Mouse (Mus musculus) liver, embryonic 13.5 days (tissue): ENCODE measurements around the gene Ucp3. TPM values are rescaled to one million over a fixed set of nuclear protein-coding genes. Genes with fewer than 3 reads are reported as not detected.
"Not testable (repeated sequence)": the region's sequence is repeated elsewhere in the genome, so short reads cannot be mapped to it uniquely, and the experiment has no call there.

Source experiments
- ATAC-seq: fragments of 200-750 bp; cut with Nextera tagmentation; 2 replicates; pipeline ENCODE4 v1.8.0; 2017; ENCODE audit warnings: low read depth, mild to moderate bottlenecking, moderate number of reproducible peaks, moderate library complexity
- DNase-seq: peaks from one replicate; pipeline ENCODE4 v3.0.0; 2022
- H3K27ac ChIP-seq: fragments of 300-500 bp; sonication (generic); 2 replicates; pipeline ENCODE4 v1.5.1; 2015; ENCODE audit warnings: moderate library complexity, mild to moderate bottlenecking, inconsistent platforms
- H3K27me3 ChIP-seq: fragments of 300-500 bp; sonication (generic); 2 replicates; pipeline ENCODE4 v1.6.1; 2015; ENCODE audit warnings: mild to moderate bottlenecking, inconsistent platforms
- H3K36me3 ChIP-seq: fragments of 300-500 bp; sonication (generic); 2 replicates; pipeline ENCODE4 v1.6.1; 2015; ENCODE audit warnings: mild to moderate bottlenecking, inconsistent platforms
- H3K4me1 ChIP-seq: fragments of 300-500 bp; sonication (generic); replicated peaks from 2 replicates; pipeline ENCODE4 v1.6.1; 2015; ENCODE audit warnings: inconsistent platforms
- H3K4me2 ChIP-seq: fragments of 300-500 bp; sonication (generic); 2 replicates; pipeline ENCODE4 v1.6.1; 2015; ENCODE audit warnings: inconsistent platforms, mild to moderate bottlenecking, moderate library complexity
- H3K4me3 ChIP-seq: fragments of 300-500 bp; sonication (generic); replicated peaks from 2 replicates; pipeline ENCODE4 v1.5.1; 2015; ENCODE audit warnings: mild to moderate bottlenecking, inconsistent platforms
- H3K9ac ChIP-seq: fragments of 300-500 bp; sonication (generic); 2 replicates; pipeline ENCODE4 v1.6.1; 2015; ENCODE audit warnings: mild to moderate bottlenecking, inconsistent platforms
- H3K9me3 ChIP-seq: fragments of 300-500 bp; sonication (generic); replicated peaks from 2 replicates; pipeline ENCODE4 v1.6.1; 2016; ENCODE audit warnings: inconsistent platforms
- WGBS: fragments of 180-500 bp; shearing (Covaris S2); methylation state at CpG from one replicate; pipeline ENCODE4 v1.1.7; 2015; ENCODE audit not compliant: insufficient replicate concordance; 5-methylcytosine and 5-hydroxymethylcytosine counted together
- polyA plus RNA-seq: library from polyadenylated mRNA; unstranded; fragments of >200 nt; fragmentation: Nextera tagmentation; extraction: Ambion mirVana; gene quantifications from 2 replicates; pipeline ENCODE4 v1.2.1, GENCODE M21; 2015

Gene Ucp3
- polyA plus RNA-seq, 1 experiment from 2014 or later: not detected

- no peak for DNase-seq
- no peak overlapping the region for H3K4me2 ChIP-seq
- no peak overlapping the region for H3K4me3 ChIP-seq
- peaks cover 30% of the 10 kb centered on the region for H3K4me1 ChIP-seq
- no peak overlapping the region for H3K9ac ChIP-seq
- 69% methylated on average over 9 of the region's 9 CpGs for WGBS
- no peaks in the 10 kb centered on the region for H3K9me3 ChIP-seq
- peak overlapping the region; percentile 7; the same call in 1 of the 2 replicates for H3K27ac ChIP-seq
- H3K27me3 ChIP-seq: 0 out of 2 replicates have a peak, but pooled peaks cover 2% of the 10 kb centered on the region
- no peak for ATAC-seq
- peaks cover 6% of the 10 kb centered on the region; the same call in 1 of the 2 replicates for H3K36me3 ChIP-seq
Measured at GRCm38 (mm10) chr7:100473846-100474454, 1.2 kb downstream of the Ucp3 start.

GRCm38 (mm10) chr7:100474680-100475079, 1.9 kb downstream of the Ucp3 start:
- Histone ChIP-seq H3K4me1 (peaks cover 26% of the 10 kb centered on the region), H3K4me3 (no peak overlapping the region), H3K27me3 (0 out of 2 replicates have a peak, but pooled peaks cover 2% of the 10 kb centered on the region), H3K9me3 (no peaks in the 10 kb centered on the region), H3K4me2 (no peak overlapping the region), H3K27ac (no peak overlapping the region; the same call in 1 of the 2 replicates), H3K9ac (no peak overlapping the region), H3K36me3 (no peaks in the 10 kb centered on the region)
- ATAC-seq (no peak), DNase-seq (no peak)
- 63% methylated on average over 1 of the region's 1 CpGs for WGBS

GRCm38 (mm10) chr7:100479100-100479822, 6.5 kb downstream of the Ucp3 start:
- H3K9me3 ChIP-seq: no peaks in the 10 kb centered on the region
- WGBS: 77% methylated on average over 20 of the region's 20 CpGs
- ATAC-seq (no peak), DNase-seq (no peak)
- no peak overlapping the region for H3K27ac ChIP-seq
- 0 out of 2 replicates have a peak, but pooled peaks cover 2% of the 10 kb centered on the region for H3K27me3 ChIP-seq
- peaks cover 25% of the 10 kb centered on the region for H3K4me1 ChIP-seq
- H3K9ac ChIP-seq: no peak overlapping the region
- no peak overlapping the region for H3K4me2 ChIP-seq
- H3K36me3 ChIP-seq: no peaks in the 10 kb centered on the region
- H3K4me3 ChIP-seq: no peak overlapping the region

GRCm38 (mm10) chr7:100479823-100480164, 7.0 kb downstream of the Ucp3 start:
- no peak overlapping the region for H3K4me2 ChIP-seq
- H3K36me3 ChIP-seq: no peaks in the 10 kb centered on the region
- H3K4me1 ChIP-seq: peaks cover 27% of the 10 kb centered on the region
- no peaks in the 10 kb centered on the region for H3K9me3 ChIP-seq
- no peak overlapping the region for H3K27ac ChIP-seq
- no peak overlapping the region for H3K4me3 ChIP-seq
- DNase-seq (no peak), ATAC-seq (peak; percentile 47)
- WGBS: 51% methylated on average over 15 of the region's 15 CpGs
- H3K9ac ChIP-seq: no peak overlapping the region
- 0 out of 2 replicates have a peak, but pooled peaks cover 2% of the 10 kb centered on the region for H3K27me3 ChIP-seq

- 73% methylated on average over 17 of the region's 17 CpGs for WGBS
- peaks cover 29% of the 10 kb centered on the region for H3K4me1 ChIP-seq
- no peak overlapping the region for H3K4me2 ChIP-seq
Measured at GRCm38 (mm10) chr7:100480175-100480574, 7.4 kb downstream of the Ucp3 start.

GRCm38 (mm10) chr7:100482046-100482445, 9.3 kb downstream of the Ucp3 start:
- ATAC-seq, DNase-seq, H3K27ac ChIP-seq, H3K4me3 ChIP-seq, H3K9me3 ChIP-seq, H3K27me3 ChIP-seq, H3K4me2 ChIP-seq, H3K36me3 ChIP-seq, H3K9ac ChIP-seq: not testable (repeated sequence)
- WGBS: 58% methylated on average over 2 of the region's 2 CpGs
- H3K4me1 ChIP-seq: peaks cover 29% of the 10 kb centered on the region

More at GRCm38 (mm10) chr7:100480175-100480574, 7.4 kb downstream of the Ucp3 start:
- H3K36me3 ChIP-seq: no peaks in the 10 kb centered on the region
- H3K9ac ChIP-seq: no peak overlapping the region
- H3K27ac ChIP-seq: no peak overlapping the region
- no peak for ATAC-seq
- no peak for DNase-seq
- H3K27me3 ChIP-seq: 0 out of 2 replicates have a peak, but pooled peaks cover 2% of the 10 kb centered on the region
- no peaks in the 10 kb centered on the region for H3K9me3 ChIP-seq
- no peak overlapping the region for H3K4me3 ChIP-seq

- Histone ChIP-seq H3K27me3 (no peaks in the 10 kb centered on the region), H3K4me1 (peaks cover 28% of the 10 kb centered on the region), H3K9me3 (no peaks in the 10 kb centered on the region), H3K9ac (no peak overlapping the region), H3K27ac (peak overlapping the region; percentile 25), H3K36me3 (no peaks in the 10 kb centered on the region), H3K4me3 (no peak overlapping the region), H3K4me2 (no peak overlapping the region)
- ATAC-seq (no peak), DNase-seq (no peak)
- WGBS: 75% methylated on average over 5 of the region's 5 CpGs
Measured at GRCm38 (mm10) chr7:100484493-100484892, 11.7 kb downstream of the Ucp3 start.

- Histone ChIP-seq H3K9me3 (no peaks in the 10 kb centered on the region), H3K4me2 (no peak overlapping the region), H3K9ac (no peak overlapping the region), H3K27me3 (no peaks in the 10 kb centered on the region), H3K4me1 (peaks cover 30% of the 10 kb centered on the region), H3K27ac (no peak overlapping the region), H3K36me3 (no peaks in the 10 kb centered on the region), H3K4me3 (no peak overlapping the region)
- DNase-seq: no peak
- ATAC-seq: no peak
- 46% methylated on average over 2 of the region's 2 CpGs for WGBS
Measured at GRCm38 (mm10) chr7:100487301-100487700, 14.5 kb downstream of the Ucp3 start.

GRCm38 (mm10) chr7:100488474-100489048, 15.8 kb downstream of the Ucp3 start:
- H3K9ac ChIP-seq: no peak overlapping the region
- no peak overlapping the region for H3K27ac ChIP-seq
- no peaks in the 10 kb centered on the region for H3K36me3 ChIP-seq
- peaks cover 32% of the 10 kb centered on the region for H3K4me1 ChIP-seq
- no peak overlapping the region for H3K4me2 ChIP-seq
- H3K27me3 ChIP-seq: no peaks in the 10 kb centered on the region
- no peak for DNase-seq
- 57% methylated on average over 10 of the region's 10 CpGs for WGBS
- no peak overlapping the region for H3K4me3 ChIP-seq
- no peak for ATAC-seq
- H3K9me3 ChIP-seq: no peaks in the 10 kb centered on the region

GRCm38 (mm10) chr7:100492391-100493116, 19.8 kb downstream of the Ucp3 start:
- H3K9me3 ChIP-seq: no peaks in the 10 kb centered on the region
- peaks cover 37% of the 10 kb centered on the region for H3K36me3 ChIP-seq
- H3K4me2 ChIP-seq: peak overlapping the region; percentile 94
- peak overlapping the region; percentile 80 for H3K4me3 ChIP-seq
- ATAC-seq (peak; percentile 72), DNase-seq (no peak)
- H3K27me3 ChIP-seq: no peaks in the 10 kb centered on the region
- H3K27ac ChIP-seq: peak overlapping the region; percentile 94
- H3K9ac ChIP-seq: peak overlapping the region; percentile 98
- whole genome bisulfite sequencing: under 1% methylated on average over 36 of the region's 36 CpGs
- peaks cover 49% of the 10 kb centered on the region for H3K4me1 ChIP-seq

GRCm38 (mm10) chr7:100493117-100493483, 20.3 kb downstream of the Ucp3 start, which contains the start of gene Ucp2:
TSS of gene Ucp2 (plus strand) at chr7:100493337.
- no peaks in the 10 kb centered on the region for H3K27me3 ChIP-seq
- ATAC-seq (peak; percentile 85), DNase-seq (peak; percentile 92)
- peak within 1 kb of the TSS; percentile 94 for H3K4me2 ChIP-seq
- H3K27ac ChIP-seq: peak within 1 kb of the TSS; percentile 94
- peaks cover 54% of the 10 kb centered on the region for H3K4me1 ChIP-seq
- peaks cover 43% of the 10 kb centered on the region for H3K36me3 ChIP-seq
- H3K4me3 ChIP-seq: peak within 1 kb of the TSS; percentile 80
- peak within 1 kb of the TSS; percentile 98 for H3K9ac ChIP-seq
- whole genome bisulfite sequencing: under 1% methylated on average over 27 of the region's 27 CpGs
- H3K9me3 ChIP-seq: no peaks in the 10 kb centered on the region
